Mouse (Mus musculus): ENCODE data around the gene Ccdc6. TPM values are rescaled to one million over a fixed set of nuclear protein-coding genes. Genes with fewer than 3 reads are reported as not detected.

Ccdc6 gene
- polyA plus RNA-seq, 1 experiment from 2014 or later, result 10.0 TPM

GRCm38 (mm10) chr10:70186586-70186985 lies 89.7 kb downstream of the Ccdc6 start:
- no peak for ATAC-seq (ENCODE audit: low FRiP score, low TSS enrichment)
- TF ChIP-seq CTCF (IDR thresholded peaks at IDR 0.05; ENCODE audit: low read depth) (no peak), EP300 (optimal IDR thresholded peaks at IDR 0.05) (no peak)

DNA sequence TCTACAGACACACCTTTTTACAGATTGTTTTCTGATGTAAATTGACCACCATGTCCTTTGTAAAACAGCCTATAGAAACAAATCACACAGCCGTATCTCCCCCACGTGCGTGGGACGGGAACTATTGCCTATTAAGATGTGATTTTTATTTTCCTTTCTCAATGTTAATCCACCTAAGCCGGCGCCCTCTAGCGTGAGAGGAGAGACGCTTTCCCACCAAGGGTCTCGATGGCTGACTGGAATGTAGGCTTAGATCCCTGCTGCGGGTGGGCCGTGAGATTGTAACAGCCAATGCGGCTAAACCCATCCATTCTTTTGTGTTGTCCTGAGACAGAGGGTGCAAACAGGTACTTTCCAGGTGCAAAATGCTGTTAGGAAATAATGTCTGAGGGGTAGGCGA lies 92.9 kb downstream of the Ccdc6 start:
- no peak for DNase-seq (ENCODE audit: low spot score)
- H3K36me3 ChIP-seq (ENCODE audit: control insufficient read depth, insufficient read depth, low read length), result peaks cover 25% of the 10 kb centered on the region
- no peak for ATAC-seq (ENCODE audit: low FRiP score, low TSS enrichment)

More at GRCm38 (mm10) chr10:70186586-70186985, 89.7 kb downstream of the Ccdc6 start:
- Histone ChIP-seq H3K9me3 (ENCODE audit: control insufficient read depth, low read length) (no peaks in the 10 kb centered on the region), H3K9ac (ENCODE audit: low read length) (no peak overlapping the region), H3K4me1 (replicated peaks; ENCODE audit: control insufficient read depth, insufficient read depth) (no peaks in the 10 kb centered on the region; the same call in 1 of the 2 replicates), H3K27me3 (ENCODE audit: control insufficient read depth, insufficient read depth, low read length) (no peaks in the 10 kb centered on the region), H3K36me3 (ENCODE audit: control insufficient read depth, insufficient read depth, low read length) (peaks cover 22% of the 10 kb centered on the region), H3K4me3 (ENCODE audit: low read depth, low read length) (no peak overlapping the region), H3K4me2 (replicated peaks; ENCODE audit: low read depth) (no peak overlapping the region), H3K27ac (replicated peaks) (no peak overlapping the region)
- WGBS, result 93% methylated on average over 7 of the region's 7 CpGs
- DNase-seq (ENCODE audit: low spot score), result no peak

DNA sequence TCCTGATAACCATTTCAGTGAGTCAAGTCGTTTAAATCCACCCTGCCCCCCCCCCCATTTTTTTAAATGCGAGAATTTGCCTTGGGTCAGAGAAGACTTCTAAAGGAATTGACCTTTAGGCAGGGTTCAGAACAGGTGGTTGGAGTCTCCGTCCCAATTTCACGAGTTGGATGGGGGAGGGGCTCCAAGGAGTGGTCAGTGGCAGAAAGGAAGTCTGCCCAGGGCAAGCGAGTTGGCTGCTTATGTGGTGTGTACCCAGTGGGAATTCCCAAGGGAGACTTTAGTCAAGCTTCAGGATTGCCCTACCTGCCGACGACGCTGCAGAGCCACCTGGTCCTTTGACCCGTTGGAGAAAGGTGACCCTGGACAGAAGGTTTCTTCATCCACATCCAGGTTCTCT lies 97.4 kb downstream of the Ccdc6 start:
- H3K9ac ChIP-seq (ENCODE audit: low read length), result no peak overlapping the region
- no peak overlapping the region for H3K27ac ChIP-seq (replicated peaks)
- no peak for ATAC-seq (ENCODE audit: low FRiP score, low TSS enrichment)
- H3K4me1 ChIP-seq (replicated peaks; ENCODE audit: control insufficient read depth, insufficient read depth), result no peaks in the 10 kb centered on the region
- no peaks in the 10 kb centered on the region for H3K27me3 ChIP-seq (ENCODE audit: control insufficient read depth, insufficient read depth, low read length)
- H3K4me3 ChIP-seq (ENCODE audit: low read depth, low read length), result no peak overlapping the region
- H3K36me3 ChIP-seq (ENCODE audit: control insufficient read depth, insufficient read depth, low read length), result peaks cover 11% of the 10 kb centered on the region
- TF ChIP-seq EP300 (optimal IDR thresholded peaks at IDR 0.05), result no peak
- WGBS, result 62% methylated on average over 9 of the region's 9 CpGs
- no peaks in the 10 kb centered on the region for H3K9me3 ChIP-seq (ENCODE audit: control insufficient read depth, low read length)
- DNase-seq (ENCODE audit: low spot score), result no peak
- no peak overlapping the region for H3K4me2 ChIP-seq (replicated peaks; ENCODE audit: low read depth)

More for the DNA sequence above, 92.9 kb downstream of the Ccdc6 start:
- 82% methylated on average over 13 of the region's 13 CpGs for WGBS
- Histone ChIP-seq H3K4me1 (replicated peaks; ENCODE audit: control insufficient read depth, insufficient read depth) (no peaks in the 10 kb centered on the region), H3K4me2 (replicated peaks; ENCODE audit: low read depth) (no peak overlapping the region), H3K27ac (replicated peaks) (no peak overlapping the region), H3K4me3 (ENCODE audit: low read depth, low read length) (no peak overlapping the region), H3K27me3 (ENCODE audit: control insufficient read depth, insufficient read depth, low read length) (no peaks in the 10 kb centered on the region), H3K9me3 (ENCODE audit: control insufficient read depth, low read length) (no peaks in the 10 kb centered on the region), H3K9ac (ENCODE audit: low read length) (no peak overlapping the region)
- TF ChIP-seq EP300 (optimal IDR thresholded peaks at IDR 0.05) (no peak), CTCF (IDR thresholded peaks at IDR 0.05; ENCODE audit: low read depth) (peak; percentile 46)

GRCm38 (mm10) chr10:70195279-70195678 lies 98.4 kb downstream of the Ccdc6 start:
- peak; percentile 73 for ATAC-seq (ENCODE audit: low FRiP score, low TSS enrichment)
- no peak overlapping the region for H3K4me3 ChIP-seq (ENCODE audit: low read depth, low read length)
- no peaks in the 10 kb centered on the region for H3K4me1 ChIP-seq (replicated peaks; ENCODE audit: control insufficient read depth, insufficient read depth)
- WGBS, result 71% methylated on average over 7 of the region's 7 CpGs
- H3K9ac ChIP-seq (ENCODE audit: low read length), result no peak overlapping the region
- no peaks in the 10 kb centered on the region for H3K9me3 ChIP-seq (ENCODE audit: control insufficient read depth, low read length)
- H3K36me3 ChIP-seq (ENCODE audit: control insufficient read depth, insufficient read depth, low read length), result 0 out of 2 replicates have a peak, but pooled peaks cover 4% of the 10 kb centered on the region
- DNase-seq (ENCODE audit: low spot score), result peak; percentile 33
- peak overlapping the region; percentile 65 for H3K27ac ChIP-seq (replicated peaks)
- no peaks in the 10 kb centered on the region for H3K27me3 ChIP-seq (ENCODE audit: control insufficient read depth, insufficient read depth, low read length)
- no peak for TF ChIP-seq EP300 (optimal IDR thresholded peaks at IDR 0.05)
- no peak for TF ChIP-seq CTCF (IDR thresholded peaks at IDR 0.05; ENCODE audit: low read depth)
- no peak overlapping the region for H3K4me2 ChIP-seq (replicated peaks; ENCODE audit: low read depth)

GRCm38 (mm10) chr10:70195786-70196185 lies 98.9 kb downstream of the Ccdc6 start:
- 46% methylated on average over 7 of the region's 7 CpGs for WGBS
- DNase-seq (ENCODE audit: low spot score) (peak; percentile 67), ATAC-seq (ENCODE audit: low FRiP score, low TSS enrichment) (peak; percentile 83)
- Histone ChIP-seq H3K9me3 (ENCODE audit: control insufficient read depth, low read length) (no peaks in the 10 kb centered on the region), H3K4me2 (replicated peaks; ENCODE audit: low read depth) (no peak overlapping the region), H3K4me1 (replicated peaks; ENCODE audit: control insufficient read depth, insufficient read depth) (no peaks in the 10 kb centered on the region), H3K27me3 (ENCODE audit: control insufficient read depth, insufficient read depth, low read length) (no peaks in the 10 kb centered on the region), H3K4me3 (ENCODE audit: low read depth, low read length) (no peak overlapping the region), H3K36me3 (ENCODE audit: control insufficient read depth, insufficient read depth, low read length) (0 out of 2 replicates have a peak, but pooled peaks cover 4% of the 10 kb centered on the region), H3K27ac (replicated peaks) (peak overlapping the region; percentile 65), H3K9ac (ENCODE audit: low read length) (no peak overlapping the region)
- TF ChIP-seq CTCF (IDR thresholded peaks at IDR 0.05; ENCODE audit: low read depth) (peak; percentile 78), EP300 (optimal IDR thresholded peaks at IDR 0.05) (no peak)

- no peak overlapping the region for H3K4me3 ChIP-seq (ENCODE audit: low read depth, low read length)
- no peaks in the 10 kb centered on the region for H3K9me3 ChIP-seq (ENCODE audit: control insufficient read depth, low read length)
- H3K27ac ChIP-seq (replicated peaks), result no peak overlapping the region
- H3K27me3 ChIP-seq (ENCODE audit: control insufficient read depth, insufficient read depth, low read length), result no peaks in the 10 kb centered on the region
- 84% methylated on average over 6 of the region's 6 CpGs for WGBS
- 0 out of 2 replicates have a peak, but pooled peaks cover 2% of the 10 kb centered on the region for H3K36me3 ChIP-seq (ENCODE audit: control insufficient read depth, insufficient read depth, low read length)
- H3K4me1 ChIP-seq (replicated peaks; ENCODE audit: control insufficient read depth, insufficient read depth), result no peaks in the 10 kb centered on the region
- H3K4me2 ChIP-seq (replicated peaks; ENCODE audit: low read depth), result no peak overlapping the region
- TF ChIP-seq EP300 (optimal IDR thresholded peaks at IDR 0.05) (no peak), CTCF (IDR thresholded peaks at IDR 0.05; ENCODE audit: low read depth) (no peak)
- H3K9ac ChIP-seq (ENCODE audit: low read length), result no peak overlapping the region
- ATAC-seq (ENCODE audit: low FRiP score, low TSS enrichment) (no peak), DNase-seq (ENCODE audit: low spot score) (no peak)
Measured at GRCm38 (mm10) chr10:70196666-70197065, 99.7 kb downstream of the Ccdc6 start.

Data from stomach, postnatal 0 days (tissue).